Mouse (Mus musculus): ENCODE results near the gene Tbc1d9.

Gene Tbc1d9

GRCm38 (mm10) chr8:83178228-83178742, 13.1 kb downstream of the Tbc1d9 start:
- no peak for DNase-seq (ENCODE audit: low spot score in 2 of 2)

- DNase-seq (ENCODE audit: low spot score in 2 of 2) = no peak
Observed at GRCm38 (mm10) chr8:83181851-83182482, 16.8 kb downstream of the Tbc1d9 start.

GRCm38 (mm10) chr8:83182784-83183183, 17.6 kb downstream of the Tbc1d9 start:
- DNase-seq (ENCODE audit: low spot score in 2 of 2) = no peak

GRCm38 (mm10) chr8:83186376-83186775, 21.2 kb downstream of the Tbc1d9 start:
- DNase-seq (ENCODE audit: low spot score in 2 of 2) = no peak

GRCm38 (mm10) chr8:83187363-83187962, 22.3 kb downstream of the Tbc1d9 start:
- DNase-seq (ENCODE audit: low spot score in 2 of 2) = no peak

- DNase-seq (ENCODE audit: low spot score in 2 of 2) = no peak
Observed at GRCm38 (mm10) chr8:83189538-83190095, 24.5 kb downstream of the Tbc1d9 start.

- no peak for DNase-seq (ENCODE audit: low spot score in 2 of 2)
Observed at GRCm38 (mm10) chr8:83196088-83196487, 30.9 kb downstream of the Tbc1d9 start.

GRCm38 (mm10) chr8:83199715-83200114, 34.6 kb downstream of the Tbc1d9 start:
- DNase-seq (ENCODE audit: low spot score in 2 of 2) = no peak

GRCm38 (mm10) chr8:83200191-83201177, 35.3 kb downstream of the Tbc1d9 start:
- DNase-seq (ENCODE audit: low spot score in 2 of 2) = peak; percentile 10 to 29

- DNase-seq (ENCODE audit: low spot score in 2 of 2) = no peak
Observed at GRCm38 (mm10) chr8:83202946-83203345, 37.8 kb downstream of the Tbc1d9 start.

- no peak for DNase-seq (ENCODE audit: low spot score in 2 of 2)
Observed at GRCm38 (mm10) chr8:83205907-83206306, 40.8 kb downstream of the Tbc1d9 start.

- no peak for DNase-seq (ENCODE audit: low spot score in 2 of 2)
Observed at GRCm38 (mm10) chr8:83209581-83209980, 44.4 kb downstream of the Tbc1d9 start.

- no peak for DNase-seq (ENCODE audit: low spot score in 2 of 2)
Observed at GRCm38 (mm10) chr8:83210676-83211075, 45.5 kb downstream of the Tbc1d9 start.

GRCm38 (mm10) chr8:83215065-83215464, 49.9 kb downstream of the Tbc1d9 start:
- no peak for DNase-seq (ENCODE audit: low spot score in 2 of 2)

- no peak for DNase-seq (ENCODE audit: low spot score in 2 of 2)
Observed at GRCm38 (mm10) chr8:83216520-83216919, 51.4 kb downstream of the Tbc1d9 start.

GRCm38 (mm10) chr8:83217196-83217595, 52.0 kb downstream of the Tbc1d9 start:
- DNase-seq (ENCODE audit: low spot score in 2 of 2) = no peak

GRCm38 (mm10) chr8:83217891-83218290, 52.7 kb downstream of the Tbc1d9 start:
- no peak for DNase-seq (ENCODE audit: low spot score in 2 of 2)

GRCm38 (mm10) chr8:83219392-83219791, 54.2 kb downstream of the Tbc1d9 start:
- no peak for DNase-seq (ENCODE audit: low spot score in 2 of 2)

- no peak for DNase-seq (ENCODE audit: low spot score in 2 of 2)
Observed at GRCm38 (mm10) chr8:83220746-83221145, 55.6 kb downstream of the Tbc1d9 start.

- DNase-seq (ENCODE audit: low spot score in 2 of 2) = no peak
Observed at GRCm38 (mm10) chr8:83224754-83225416, 59.7 kb downstream of the Tbc1d9 start.

- no peak for DNase-seq (ENCODE audit: low spot score in 2 of 2)
Observed at GRCm38 (mm10) chr8:83225598-83225997, 60.4 kb downstream of the Tbc1d9 start.

All from frontal cortex, postnatal 25 days (tissue).